Mouse (Mus musculus) lung, adult 2 months (tissue): Measurements from ENCODE around the gene Capn5. TPM values are rescaled to one million over a fixed set of nuclear protein-coding genes. Genes with fewer than 3 reads are reported as not detected.

Experiments used
- DNase-seq: peaks from one replicate; pipeline ENCODE4 v3.0.0; 2022
- H3K4me1 ChIP-seq: fragments of 200-500 bp; 2 replicates; pipeline ENCODE4 v1.6.1; 2011; ENCODE audit warnings: low read length; ENCODE audit not compliant: control insufficient read depth, insufficient read depth
- H3K4me3 ChIP-seq: fragments of 200-500 bp; replicated peaks from 2 replicates; pipeline ENCODE3; 2011; ENCODE audit warnings: low read depth, mild to moderate bottlenecking, control low read depth, low read length; ENCODE audit errors: extremely low read depth
- CTCF ChIP-seq: fragments of 200-500 bp; IDR thresholded peaks from 2 replicates; pipeline ENCODE4 v1.5.1; 2011; ENCODE audit warnings: mild to moderate bottlenecking, low read length, control low read depth; ENCODE audit not compliant: insufficient read depth
- POLR2A ChIP-seq: fragments of 200-500 bp; IDR thresholded peaks from 2 replicates; pipeline ENCODE4 v1.6.1; 2011; ENCODE audit warnings: low read depth, mild to moderate bottlenecking, control low read depth, low read length, borderline replicate concordance; ENCODE audit errors: extremely low read depth
- WGBS: fragments of 180-500 bp; shearing (Covaris S2); methylation state at CpG from one replicate; pipeline ENCODE4 v1.1.7; 2018; 5-methylcytosine and 5-hydroxymethylcytosine counted together
- polyA plus RNA-seq: library from polyadenylated mRNA; depleted of rRNA; stranded (reverse); fragments of >200 nt; gene quantifications from 2 replicates; pipeline ENCODE4 v1.2.3, GENCODE M21; 2012

The Capn5 gene
- polyA plus RNA-seq, 1 experiment = 22.2 TPM

DNA sequence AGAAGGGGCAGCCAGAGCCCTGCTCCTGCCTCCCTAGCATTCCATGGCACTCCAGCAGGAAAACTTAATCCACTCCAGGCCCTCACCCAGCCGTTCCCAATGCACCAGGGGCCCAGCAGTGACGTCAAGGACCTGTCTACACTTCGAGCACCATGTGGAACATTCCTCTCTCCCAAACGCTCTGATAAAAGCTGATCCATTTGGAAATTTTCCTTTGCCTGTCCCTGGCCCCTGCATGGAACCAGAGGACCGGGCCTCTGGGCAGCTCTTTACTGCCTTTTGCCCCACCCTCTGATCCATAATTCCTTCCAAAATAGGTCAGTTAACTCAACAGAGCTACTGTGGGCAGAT, 74.2 kb downstream of the Capn5 start:
- WGBS = 60% methylated on average over 5 of the region's 5 CpGs
- no peak for DNase-seq
- Histone ChIP-seq H3K4me1 (peaks cover 16% of the 10 kb centered on the region), H3K4me3 (no peak overlapping the region)
- TF ChIP-seq CTCF (no peak), POLR2A (no peak)

GRCm38 (mm10) chr7:98103002-98103941, 74.8 kb downstream of the Capn5 start:
- 9% methylated on average over 22 of the region's 26 CpGs for WGBS

DNA sequence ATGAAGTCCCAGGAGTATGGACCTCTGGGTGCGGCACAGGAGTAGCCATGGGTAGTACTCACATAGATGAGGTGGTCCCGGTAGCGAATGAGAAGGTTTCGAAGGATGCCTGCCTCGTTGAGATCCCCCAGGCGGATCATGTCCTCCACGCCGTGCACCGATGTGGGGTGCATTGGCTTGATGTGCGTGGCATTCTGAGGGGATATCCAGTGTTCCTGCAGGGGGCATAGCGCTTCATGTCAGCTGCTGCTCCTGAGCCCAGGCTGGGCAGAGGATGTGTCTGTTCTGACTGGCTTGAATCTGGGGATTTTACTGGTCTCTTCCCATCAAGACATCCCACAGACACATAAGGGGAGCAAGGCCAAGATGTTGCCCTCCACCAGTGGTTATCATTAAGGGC, 75.6 kb downstream of the Capn5 start:
- no peak for DNase-seq
- TF ChIP-seq CTCF (no peak), POLR2A (no peak)
- WGBS = 95% methylated on average over 11 of the region's 11 CpGs
- H3K4me1 ChIP-seq = peaks cover 16% of the 10 kb centered on the region
- H3K4me3 ChIP-seq = no peak overlapping the region

More at GRCm38 (mm10) chr7:98103002-98103941, 74.8 kb downstream of the Capn5 start:
- Histone ChIP-seq H3K4me1 (peaks cover 16% of the 10 kb centered on the region), H3K4me3 (peak overlapping the region; percentile 54)
- DNase-seq = peak; percentile 81
- peak; percentile 60 for TF ChIP-seq CTCF
- no peak for TF ChIP-seq POLR2A

DNA sequence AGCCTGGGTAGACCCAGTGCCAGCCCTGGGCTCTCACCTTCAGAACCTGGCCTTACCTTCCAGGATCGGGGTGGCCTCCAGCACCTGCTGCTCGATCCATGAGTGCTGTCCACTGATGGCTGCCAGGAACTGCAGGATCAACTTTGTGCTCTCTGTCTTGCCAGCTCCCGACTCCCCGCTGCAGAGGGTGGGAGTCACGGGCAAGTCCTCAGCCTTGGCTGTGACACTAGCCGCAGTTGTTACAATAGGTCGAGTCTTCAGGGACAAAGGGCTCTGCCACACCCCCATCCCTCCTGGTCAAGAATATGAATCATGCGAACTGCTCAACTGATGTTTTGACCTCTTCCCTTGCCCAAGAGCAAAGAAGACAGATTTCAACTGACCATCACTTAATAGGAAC, 80.5 kb downstream of the Capn5 start:
- no peaks in the 10 kb centered on the region for H3K4me1 ChIP-seq
- no peak for DNase-seq

DNA sequence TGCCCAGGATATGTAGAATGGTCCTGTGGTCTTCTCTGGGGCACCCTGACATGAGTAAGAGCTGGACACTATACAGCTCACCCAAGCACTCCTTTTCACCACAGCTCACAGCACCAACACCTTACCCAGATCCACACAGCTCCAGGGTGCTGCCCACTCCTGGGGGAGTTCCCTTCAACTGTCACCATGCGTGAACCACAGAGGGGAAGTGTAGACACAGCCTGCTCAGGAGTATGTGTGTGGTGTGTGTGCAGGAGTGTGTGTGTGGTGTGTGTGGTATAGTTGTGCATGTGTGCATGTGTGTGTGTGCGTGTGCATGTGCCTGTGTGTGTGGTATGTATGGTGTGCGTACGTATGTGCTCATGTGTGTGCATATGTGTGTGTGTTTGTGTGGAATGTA, 82.2 kb downstream of the Capn5 start:
- DNase-seq = no peak
- TF ChIP-seq CTCF (no peak), POLR2A (no peak)
- Histone ChIP-seq H3K4me1 (no peaks in the 10 kb centered on the region), H3K4me3 (no peak overlapping the region)
- WGBS = 95% methylated on average over 4 of the region's 4 CpGs

More for the DNA sequence above, 80.5 kb downstream of the Capn5 start:
- TF ChIP-seq POLR2A (no peak), CTCF (no peak)
- 95% methylated on average over 8 of the region's 8 CpGs for WGBS
- no peak overlapping the region for H3K4me3 ChIP-seq

DNA sequence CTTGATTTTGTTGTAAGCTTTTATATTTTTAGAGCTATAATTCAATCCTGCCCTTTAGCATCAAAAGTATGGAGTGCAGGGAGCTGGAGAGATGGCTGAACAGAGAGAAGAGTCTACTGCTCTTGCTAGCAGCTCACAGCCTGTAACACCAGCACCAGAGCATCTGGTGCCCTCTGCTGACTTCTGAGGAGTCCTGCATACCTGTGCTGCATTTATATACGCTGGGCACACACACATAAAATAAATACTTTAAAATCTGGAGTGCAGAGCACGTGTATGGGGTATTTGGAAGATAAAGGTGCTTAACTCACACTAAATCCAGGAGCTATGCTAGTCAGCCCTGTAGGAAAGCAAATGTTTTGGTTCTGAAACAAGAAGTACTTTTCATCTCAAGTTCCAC, 91.7 kb downstream of the Capn5 start:
- TF ChIP-seq CTCF (peak; percentile 79), POLR2A (no peak)
- DNase-seq = no peak
- WGBS = 38% methylated on average over 2 of the region's 2 CpGs
- Histone ChIP-seq H3K4me3 (no peak overlapping the region), H3K4me1 (peaks cover 16% of the 10 kb centered on the region)

GRCm38 (mm10) chr7:98085314-98085713, 92.8 kb downstream of the Capn5 start:
- TF ChIP-seq POLR2A (peak; percentile 21; the same call in 1 of the 2 replicates), CTCF (no peak)
- H3K4me1 ChIP-seq = peaks cover 16% of the 10 kb centered on the region
- 39% methylated on average over 7 of the region's 7 CpGs for WGBS
- DNase-seq = no peak
- no peak overlapping the region for H3K4me3 ChIP-seq

- Histone ChIP-seq H3K4me1 (peaks cover 16% of the 10 kb centered on the region), H3K4me3 (peak overlapping the region; percentile 19)
- 0 out of 2 replicates have a peak, but pooled peaks have one; percentile 20 for TF ChIP-seq POLR2A
- TF ChIP-seq CTCF = no peak
- DNase-seq = no peak
- 28% methylated on average over 12 of the region's 12 CpGs for WGBS
Measured at GRCm38 (mm10) chr7:98084541-98085293, 93.4 kb downstream of the Capn5 start.

DNA sequence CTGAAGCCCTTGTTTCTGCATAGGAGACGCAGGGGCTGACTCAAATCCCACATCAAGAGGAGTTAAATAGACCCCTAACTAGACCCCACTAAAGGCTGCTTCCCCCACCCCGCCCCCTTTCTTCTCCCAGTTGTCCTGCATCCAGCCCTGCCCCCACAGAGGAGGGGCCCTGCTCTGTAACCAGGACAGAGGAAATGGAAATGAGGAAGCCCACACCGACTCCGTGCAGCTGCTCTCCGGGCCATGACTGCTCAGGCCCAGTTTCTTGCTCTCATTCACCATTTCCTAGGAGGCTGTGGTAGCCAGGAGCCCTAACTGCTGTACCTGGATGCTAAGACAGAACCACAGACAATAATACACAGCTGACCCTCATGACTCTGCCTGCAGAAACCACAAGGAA, 95.7 kb downstream of the Capn5 start:
- WGBS = 32% methylated on average over 5 of the region's 5 CpGs
- peaks cover 16% of the 10 kb centered on the region for H3K4me1 ChIP-seq
- no peak overlapping the region for H3K4me3 ChIP-seq
- TF ChIP-seq POLR2A (no peak), CTCF (no peak)
- no peak for DNase-seq
